Mouse (Mus musculus) T-helper 17 cell (primary cell): ENCODE results near the gene Slc25a13.

Experiments used
- in situ Hi-C, 2 experiments: fragments of 300-600 bp; cut with MboI, MseI; formaldehyde crosslinking; loops; 1 replicate in 1 of 2; 2 replicates in 1 of 2; pipeline ENCODE4 v1.15.1; 2025; ENCODE audit warnings: high pct_unique_total_duplicates in 2 of 2

Slc25a13 gene

GRCm38 (mm10) chr6:6173166-6173934 is 43.6 kb downstream of the Slc25a13 start:
- in situ Hi-C loops, result no loop called here

- in situ Hi-C loops, result no loop called here
Measured at GRCm38 (mm10) chr6:6168566-6169134, 48.3 kb downstream of the Slc25a13 start.

- in situ Hi-C loops, result no loop called here
Measured at GRCm38 (mm10) chr6:6167339-6168126, 49.4 kb downstream of the Slc25a13 start.

GRCm38 (mm10) chr6:6162993-6163623 is 53.9 kb downstream of the Slc25a13 start:
- in situ Hi-C loops, result no loop called here

GRCm38 (mm10) chr6:6162146-6162545 is 54.8 kb downstream of the Slc25a13 start:
- in situ Hi-C loops, result no loop called here

- in situ Hi-C loops, result no loop called here
Measured at GRCm38 (mm10) chr6:6160645-6161426, 56.1 kb downstream of the Slc25a13 start.

GRCm38 (mm10) chr6:6159221-6159859 is 57.6 kb downstream of the Slc25a13 start:
- in situ Hi-C loops, result no loop called here

GRCm38 (mm10) chr6:6153426-6153825 is 63.5 kb downstream of the Slc25a13 start:
- in situ Hi-C loops, result no loop called here

- in situ Hi-C loops, result no loop called here
Measured at GRCm38 (mm10) chr6:6150811-6151210, 66.2 kb downstream of the Slc25a13 start.

GRCm38 (mm10) chr6:6149751-6150150 is 67.2 kb downstream of the Slc25a13 start:
- in situ Hi-C loops, result no loop called here

- in situ Hi-C loops, result no loop called here
Measured at GRCm38 (mm10) chr6:6149329-6149728, 67.6 kb downstream of the Slc25a13 start.

GRCm38 (mm10) chr6:6145412-6145811 is 71.6 kb downstream of the Slc25a13 start:
- in situ Hi-C loops, result no loop called here

- in situ Hi-C loops, result no loop called here
Measured at GRCm38 (mm10) chr6:6143525-6143924, 73.4 kb downstream of the Slc25a13 start.

- in situ Hi-C loops, result no loop called here
Measured at GRCm38 (mm10) chr6:6140370-6140769, 76.6 kb downstream of the Slc25a13 start.

- in situ Hi-C loops, result loop anchor here in 1 of 2 experiments (10.0 kb wide), 1 partner anchor 736 kb away; no protein-coding TSS in a partner anchor
Measured at GRCm38 (mm10) chr6:6139061-6139460, 77.9 kb downstream of the Slc25a13 start.

GRCm38 (mm10) chr6:6136812-6137211 is 80.2 kb downstream of the Slc25a13 start:
- in situ Hi-C loops, result loop anchor here in 1 of 2 experiments (10.0 kb wide), 1 partner anchor 738 kb away; no protein-coding TSS in a partner anchor

- in situ Hi-C loops, result loop anchor here in 1 of 2 experiments (10.0 kb wide), 1 partner anchor 740 kb away; no protein-coding TSS in a partner anchor
Measured at GRCm38 (mm10) chr6:6134935-6135334, 82.0 kb downstream of the Slc25a13 start.

- in situ Hi-C loops, result loop anchor here in 1 of 2 experiments (10.0 kb wide), 1 partner anchor 741 kb away; no protein-coding TSS in a partner anchor
Measured at GRCm38 (mm10) chr6:6133556-6134050, 83.4 kb downstream of the Slc25a13 start.

GRCm38 (mm10) chr6:6132047-6132446 is 84.9 kb downstream of the Slc25a13 start:
- in situ Hi-C loops, result loop anchor here in 1 of 2 experiments (10.0 kb wide), 1 partner anchor 743 kb away; no protein-coding TSS in a partner anchor

GRCm38 (mm10) chr6:6125620-6126019 is 91.4 kb downstream of the Slc25a13 start:
- in situ Hi-C loops, result no loop called here
